Mouse (Mus musculus): ENCODE data around the gene Frs2. TPM values are rescaled to one million over a fixed set of nuclear protein-coding genes. Genes with fewer than 3 reads are reported as not detected.

The Frs2 gene
- polyA plus RNA-seq, 1 experiment, result 21.1 TPM

DNA sequence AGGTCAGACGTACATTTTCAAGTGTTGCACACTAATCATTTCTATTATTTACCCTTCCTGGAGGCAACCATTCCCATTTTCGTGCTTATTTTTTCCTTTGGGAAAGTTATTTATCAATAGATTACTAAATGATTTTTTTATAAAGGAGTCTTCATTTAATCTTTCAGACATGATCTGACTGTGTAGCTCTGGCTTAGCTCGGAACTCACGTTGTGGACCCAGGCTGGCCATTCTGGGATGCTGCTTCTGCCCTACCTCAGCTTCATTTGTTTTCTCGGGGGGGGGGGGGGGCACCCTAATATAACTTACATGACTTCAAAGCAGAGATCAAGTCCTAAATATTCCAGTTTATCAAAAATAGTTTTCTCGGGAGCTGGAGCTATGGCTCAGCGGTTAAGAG lies 84.3 kb downstream of the Frs2 start:
- no peak for DNase-seq
- TF ChIP-seq POLR2A (IDR thresholded peaks at IDR 0.05; ENCODE audit: control insufficient read depth, extremely low read depth, insufficient read depth, low read length, poor library complexity) (no peak), CTCF (IDR thresholded peaks at IDR 0.05; ENCODE audit: borderline replicate concordance, control insufficient read depth, extremely low read depth, insufficient read depth, low read length, poor library complexity) (no peak)
- H3K36me3 ChIP-seq (ENCODE audit: control insufficient read depth, insufficient read depth, low read length), result peaks cover 30% of the 10 kb centered on the region
- 6% methylated on average over 7 of the region's 7 CpGs for WGBS
- H3K4me1 ChIP-seq (replicated peaks; ENCODE audit: control insufficient read depth, insufficient read depth, low read length), result peaks cover 8% of the 10 kb centered on the region
- H3K27me3 ChIP-seq (ENCODE audit: control insufficient read depth, insufficient read depth, low read length), result no peaks in the 10 kb centered on the region
- peak overlapping the region; percentile 12; the same call in 1 of the 2 replicates for H3K4me3 ChIP-seq (ENCODE audit: control insufficient read depth, insufficient read depth, low read length)
- peak overlapping the region; percentile 68; the same call in 1 of the 2 replicates for H3K27ac ChIP-seq (ENCODE audit: control insufficient read depth, insufficient read depth, low read length)

DNA sequence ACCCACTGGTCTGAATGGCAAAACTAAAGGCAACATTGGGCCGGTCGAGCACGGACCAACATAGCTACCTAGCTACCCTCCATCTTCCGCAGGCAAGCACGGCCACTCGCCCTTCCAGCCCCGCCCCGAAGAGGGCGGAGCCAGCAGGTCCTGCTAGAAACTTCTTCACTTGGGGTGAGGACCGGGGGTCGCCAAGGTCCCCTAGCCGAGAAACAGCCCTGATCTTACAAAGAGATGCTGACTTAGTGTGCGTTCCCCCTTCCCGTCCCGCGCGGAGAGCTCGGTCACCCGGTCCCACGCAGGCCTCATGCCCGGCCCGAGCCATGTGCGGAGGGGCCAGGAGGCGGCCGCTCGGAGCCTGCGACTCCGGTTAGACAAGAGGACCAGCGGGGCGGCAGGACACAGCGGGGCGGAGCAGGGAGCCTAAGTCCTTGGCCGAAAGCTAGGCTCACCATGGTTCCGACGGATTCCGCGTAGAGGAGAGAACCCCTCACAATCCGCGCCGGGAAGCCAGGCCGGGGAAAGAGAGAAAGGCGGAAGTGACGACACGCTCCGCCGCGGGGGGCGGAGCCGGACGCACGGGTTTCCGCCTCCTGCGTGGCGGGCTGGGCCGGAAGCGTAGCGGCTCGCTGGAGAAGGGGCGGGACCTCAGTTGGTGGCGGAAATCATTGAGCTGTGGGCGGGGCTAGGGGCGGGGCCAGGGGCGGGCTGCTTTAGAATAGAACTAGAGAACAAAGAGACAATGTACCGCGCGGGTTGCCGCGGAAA lies 84.9 kb downstream of the Frs2 start, which contains the start of gene Cct2:
TSS of gene Cct2 (minus strand) at position 561 of the 768 bp plus-strand sequence.
- DNase-seq, result peak; percentile 90
- under 1% methylated on average over 68 of the region's 68 CpGs for WGBS
- Histone ChIP-seq H3K27ac (ENCODE audit: control insufficient read depth, insufficient read depth, low read length) (peak within 1 kb of the TSS; percentile 68; the same call in 1 of the 2 replicates), H3K27me3 (ENCODE audit: control insufficient read depth, insufficient read depth, low read length) (no peaks in the 10 kb centered on the region), H3K36me3 (ENCODE audit: control insufficient read depth, insufficient read depth, low read length) (peaks cover 36% of the 10 kb centered on the region), H3K4me3 (ENCODE audit: control insufficient read depth, insufficient read depth, low read length) (peak within 1 kb of the TSS; percentile 73), H3K4me1 (replicated peaks; ENCODE audit: control insufficient read depth, insufficient read depth, low read length) (peaks cover 8% of the 10 kb centered on the region)
- TF ChIP-seq POLR2A (IDR thresholded peaks at IDR 0.05; ENCODE audit: control insufficient read depth, extremely low read depth, insufficient read depth, low read length, poor library complexity), result peak; percentile 86
- 0 out of 2 replicates have a peak, but pooled peaks have one; percentile 65 for TF ChIP-seq CTCF (IDR thresholded peaks at IDR 0.05; ENCODE audit: borderline replicate concordance, control insufficient read depth, extremely low read depth, insufficient read depth, low read length, poor library complexity)

DNA sequence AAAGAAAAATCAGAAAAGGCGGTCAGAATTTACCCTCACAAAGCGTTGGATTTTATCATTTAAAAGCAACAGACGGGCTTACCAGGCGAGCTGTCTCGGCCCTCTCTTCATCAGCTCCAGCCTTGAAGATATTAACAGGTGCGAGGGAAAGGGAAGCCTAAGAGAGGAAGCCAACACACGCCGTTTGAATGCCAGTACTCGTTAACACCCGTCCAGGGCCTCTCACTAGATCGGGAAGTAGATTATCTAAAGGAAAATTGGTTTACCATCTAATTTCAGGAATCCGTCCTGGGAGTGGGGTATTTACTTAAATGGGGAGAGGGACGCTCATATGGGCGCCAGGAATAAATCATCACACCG lies 85.5 kb downstream of the Frs2 start:
- no peak for DNase-seq
- H3K4me3 ChIP-seq (ENCODE audit: control insufficient read depth, insufficient read depth, low read length), result peak overlapping the region; percentile 73
- TF ChIP-seq POLR2A (IDR thresholded peaks at IDR 0.05; ENCODE audit: control insufficient read depth, extremely low read depth, insufficient read depth, low read length, poor library complexity), result no peak
- no peak for TF ChIP-seq CTCF (IDR thresholded peaks at IDR 0.05; ENCODE audit: borderline replicate concordance, control insufficient read depth, extremely low read depth, insufficient read depth, low read length, poor library complexity)
- H3K27ac ChIP-seq (ENCODE audit: control insufficient read depth, insufficient read depth, low read length), result peak overlapping the region; percentile 57; the same call in 1 of the 2 replicates
- peaks cover 8% of the 10 kb centered on the region for H3K4me1 ChIP-seq (replicated peaks; ENCODE audit: control insufficient read depth, insufficient read depth, low read length)
- 2% methylated on average over 15 of the region's 15 CpGs for WGBS
- no peaks in the 10 kb centered on the region for H3K27me3 ChIP-seq (ENCODE audit: control insufficient read depth, insufficient read depth, low read length)
- peaks cover 41% of the 10 kb centered on the region for H3K36me3 ChIP-seq (ENCODE audit: control insufficient read depth, insufficient read depth, low read length)

DNA sequence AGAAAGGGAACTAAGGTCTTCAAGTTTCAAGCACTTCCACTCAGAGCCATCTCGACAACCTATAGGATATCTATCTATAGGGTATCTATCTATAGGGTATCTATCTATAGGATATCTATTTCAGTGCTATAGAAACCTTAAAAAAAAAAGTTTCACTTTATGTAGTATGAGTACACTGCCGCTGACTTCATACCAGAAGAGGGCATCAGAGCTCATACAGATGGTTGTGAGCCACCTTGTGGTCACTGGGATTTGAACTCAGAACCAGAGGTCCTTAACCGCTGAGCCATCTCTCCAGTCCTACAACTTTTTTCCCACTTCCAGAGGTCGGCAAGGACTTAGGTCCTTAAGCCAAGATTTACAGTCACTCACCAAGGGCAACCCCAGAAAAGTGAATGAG lies 92.7 kb downstream of the Frs2 start:
- Histone ChIP-seq H3K4me3 (ENCODE audit: control insufficient read depth, insufficient read depth, low read length) (no peak overlapping the region), H3K27ac (ENCODE audit: control insufficient read depth, insufficient read depth, low read length) (no peak overlapping the region), H3K4me1 (replicated peaks; ENCODE audit: control insufficient read depth, insufficient read depth, low read length) (no peaks in the 10 kb centered on the region), H3K27me3 (ENCODE audit: control insufficient read depth, insufficient read depth, low read length) (no peaks in the 10 kb centered on the region), H3K36me3 (ENCODE audit: control insufficient read depth, insufficient read depth, low read length) (peaks cover 99% of the 10 kb centered on the region)
- TF ChIP-seq CTCF (IDR thresholded peaks at IDR 0.05; ENCODE audit: borderline replicate concordance, control insufficient read depth, extremely low read depth, insufficient read depth, low read length, poor library complexity) (no peak), POLR2A (IDR thresholded peaks at IDR 0.05; ENCODE audit: control insufficient read depth, extremely low read depth, insufficient read depth, low read length, poor library complexity) (no peak)
- no peak for DNase-seq
- 95% methylated on average over 4 of the region's 4 CpGs for WGBS

DNA sequence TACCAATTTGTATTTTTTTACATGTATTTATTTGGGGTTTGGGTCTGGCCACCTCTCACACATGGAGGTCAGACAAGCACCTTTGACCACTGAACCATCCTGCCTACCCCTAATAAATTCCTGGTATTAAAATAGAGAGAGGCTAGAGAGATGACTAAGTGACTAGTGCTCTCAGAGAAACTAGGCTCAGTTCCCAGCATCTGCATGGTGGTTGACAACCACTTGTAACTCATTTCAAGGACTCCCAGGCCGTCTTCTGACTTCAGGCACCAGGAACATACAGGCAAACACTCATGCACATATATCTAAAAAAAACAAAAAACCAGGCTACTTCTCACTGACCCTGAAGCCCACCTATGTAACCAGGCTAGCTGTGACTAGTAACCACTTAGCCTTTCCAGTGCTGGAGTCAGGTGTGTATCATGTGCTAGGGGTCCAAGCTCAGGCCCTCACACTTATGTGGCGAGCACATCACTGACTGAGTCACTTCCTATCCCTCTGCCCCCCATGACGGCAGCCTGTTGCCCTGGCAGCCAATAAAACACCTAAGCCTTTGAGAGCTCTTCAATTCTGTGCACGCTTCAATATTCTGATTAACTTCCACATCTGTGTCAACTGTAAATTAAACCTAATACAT lies 98.3 kb downstream of the Frs2 start:
- H3K36me3 ChIP-seq (ENCODE audit: control insufficient read depth, insufficient read depth, low read length), result peaks cover 56% of the 10 kb centered on the region
- no peak overlapping the region for H3K27ac ChIP-seq (ENCODE audit: control insufficient read depth, insufficient read depth, low read length)
- no peak for TF ChIP-seq CTCF (IDR thresholded peaks at IDR 0.05; ENCODE audit: borderline replicate concordance, control insufficient read depth, extremely low read depth, insufficient read depth, low read length, poor library complexity)
- no peak for TF ChIP-seq POLR2A (IDR thresholded peaks at IDR 0.05; ENCODE audit: control insufficient read depth, extremely low read depth, insufficient read depth, low read length, poor library complexity)
- no peak for DNase-seq
- no peak overlapping the region for H3K4me3 ChIP-seq (ENCODE audit: control insufficient read depth, insufficient read depth, low read length)
- H3K27me3 ChIP-seq (ENCODE audit: control insufficient read depth, insufficient read depth, low read length), result no peaks in the 10 kb centered on the region
- H3K4me1 ChIP-seq (replicated peaks; ENCODE audit: control insufficient read depth, insufficient read depth, low read length), result no peaks in the 10 kb centered on the region
- WGBS, result 84% methylated on average over 4 of the region's 4 CpGs

DNA sequence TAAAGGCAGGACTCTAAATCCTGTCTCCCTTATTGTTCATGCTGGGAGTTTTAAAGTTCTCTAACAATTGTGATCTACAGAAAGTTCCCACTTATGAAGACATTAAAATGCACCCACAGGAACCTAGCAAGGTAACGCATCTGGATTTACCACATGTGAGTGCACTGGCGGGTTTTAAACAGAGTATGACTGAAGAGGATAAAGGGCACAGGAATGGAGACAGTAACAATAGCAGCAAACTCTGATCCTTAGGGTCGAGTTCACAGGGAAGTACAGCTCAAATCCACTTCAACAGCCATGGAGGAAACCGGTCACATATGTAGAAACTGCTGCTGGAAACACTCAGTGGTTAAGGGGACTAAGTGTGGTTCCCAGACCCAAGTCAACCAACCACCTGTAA lies 99.1 kb downstream of the Frs2 start:
- DNase-seq, result no peak
- Histone ChIP-seq H3K27me3 (ENCODE audit: control insufficient read depth, insufficient read depth, low read length) (no peaks in the 10 kb centered on the region), H3K36me3 (ENCODE audit: control insufficient read depth, insufficient read depth, low read length) (peaks cover 49% of the 10 kb centered on the region), H3K4me1 (replicated peaks; ENCODE audit: control insufficient read depth, insufficient read depth, low read length) (no peaks in the 10 kb centered on the region), H3K27ac (ENCODE audit: control insufficient read depth, insufficient read depth, low read length) (no peak overlapping the region), H3K4me3 (ENCODE audit: control insufficient read depth, insufficient read depth, low read length) (no peak overlapping the region)
- 88% methylated on average over 4 of the region's 4 CpGs for WGBS
- no peak for TF ChIP-seq POLR2A (IDR thresholded peaks at IDR 0.05; ENCODE audit: control insufficient read depth, extremely low read depth, insufficient read depth, low read length, poor library complexity)
- no peak for TF ChIP-seq CTCF (IDR thresholded peaks at IDR 0.05; ENCODE audit: borderline replicate concordance, control insufficient read depth, extremely low read depth, insufficient read depth, low read length, poor library complexity)
